Mouse (Mus musculus) cerebellum, adult 2 months (tissue): Measurements from ENCODE around the gene Wscd2. TPM values are rescaled to one million over a fixed set of nuclear protein-coding genes. Genes with fewer than 3 reads are reported as not detected.
A peak's percentile ranks its signal among the peaks of the same experiment; 100 is the strongest.

ENCODE experiments used
- DNase-seq, 2 experiments: peaks; one replicate each; pipeline ENCODE4 v3.0.0; 2021
- H3K27ac ChIP-seq: fragments of 200-500 bp; 2 replicates; pipeline ENCODE4 v1.5.1; 2012; ENCODE audit warnings: low read length, control low read depth, inconsistent platforms; ENCODE audit not compliant: insufficient read depth
- H3K27me3 ChIP-seq: fragments of 200-500 bp; 2 replicates; pipeline ENCODE4 v1.6.1; 2012; ENCODE audit warnings: inconsistent platforms, mild to moderate bottlenecking, low read length, moderate library complexity; ENCODE audit not compliant: control insufficient read depth, insufficient read depth
- H3K4me1 ChIP-seq: fragments of 200-500 bp; 2 replicates; pipeline ENCODE4 v1.6.1; 2011; ENCODE audit warnings: low read length; ENCODE audit not compliant: control insufficient read depth, insufficient read depth
- H3K4me3 ChIP-seq: fragments of 200-500 bp; replicated peaks from 2 replicates; pipeline ENCODE3; 2011; ENCODE audit warnings: mild to moderate bottlenecking, low read depth, low read length, control low read depth; ENCODE audit not compliant: insufficient read depth
- CTCF ChIP-seq: fragments of 200-500 bp; IDR thresholded peaks from 2 replicates; pipeline ENCODE4 v1.5.1; 2011; ENCODE audit warnings: low read depth, mild to moderate bottlenecking, control low read depth, low read length, moderate library complexity, borderline replicate concordance; ENCODE audit not compliant: insufficient read depth
- POLR2A ChIP-seq: fragments of 200-500 bp; IDR thresholded peaks from 2 replicates; pipeline ENCODE4 v1.6.1; 2011; ENCODE audit warnings: low read length, control low read depth, borderline replicate concordance; ENCODE audit not compliant: insufficient read depth
- WGBS: fragments of 180-500 bp; shearing (Covaris S2); methylation state at CpG from one replicate; pipeline ENCODE4 v1.1.7; 2018; 5-methylcytosine and 5-hydroxymethylcytosine counted together
- polyA plus RNA-seq: library from polyadenylated mRNA; depleted of rRNA; stranded (reverse); fragments of >200 nt; gene quantifications from 2 replicates; pipeline ENCODE4 v1.2.3, GENCODE M21; 2012

Gene Wscd2
- polyA plus RNA-seq, 1 experiment, result 113 TPM

GRCm38 (mm10) chr5:113555684-113556083 is 65.6 kb downstream of the Wscd2 start:
- Histone ChIP-seq H3K4me1 (peaks cover 90% of the 10 kb centered on the region), H3K27ac (peak overlapping the region; percentile 82), H3K4me3 (no peak overlapping the region), H3K27me3 (no peaks in the 10 kb centered on the region)
- DNase-seq, result peak; percentile 77 to 86
- no peak for TF ChIP-seq CTCF
- no peak for TF ChIP-seq POLR2A
- 6% methylated on average over 2 of the region's 2 CpGs for WGBS

GRCm38 (mm10) chr5:113558065-113558464 is 67.9 kb downstream of the Wscd2 start:
- H3K4me1 ChIP-seq, result peaks cover 88% of the 10 kb centered on the region
- WGBS, result 9% methylated on average over 8 of the region's 8 CpGs
- H3K4me3 ChIP-seq, result no peak overlapping the region
- H3K27me3 ChIP-seq, result no peaks in the 10 kb centered on the region
- TF ChIP-seq POLR2A (no peak), CTCF (no peak)
- H3K27ac ChIP-seq, result peak overlapping the region; percentile 54
- peak; percentile 65 to 76 for DNase-seq

GRCm38 (mm10) chr5:113559627-113560026 is 69.5 kb downstream of the Wscd2 start:
- no peak for DNase-seq
- no peak overlapping the region for H3K4me3 ChIP-seq
- no peaks in the 10 kb centered on the region for H3K27me3 ChIP-seq
- 9% methylated on average over 5 of the region's 5 CpGs for WGBS
- no peak for TF ChIP-seq POLR2A
- no peak for TF ChIP-seq CTCF
- H3K4me1 ChIP-seq, result peaks cover 88% of the 10 kb centered on the region
- H3K27ac ChIP-seq, result peak overlapping the region; percentile 0; the same call in 1 of the 2 replicates

- Histone ChIP-seq H3K27ac (peak overlapping the region; percentile 89), H3K27me3 (no peaks in the 10 kb centered on the region), H3K4me1 (peaks cover 76% of the 10 kb centered on the region), H3K4me3 (no peak overlapping the region)
- TF ChIP-seq POLR2A, result no peak
- TF ChIP-seq CTCF, result no peak
- WGBS, result 28% methylated on average over 4 of the region's 4 CpGs
- DNase-seq, result no peak
Measured at GRCm38 (mm10) chr5:113564463-113564862, 74.3 kb downstream of the Wscd2 start.

- H3K27me3 ChIP-seq, result no peaks in the 10 kb centered on the region
- WGBS, result 10% methylated on average over 10 of the region's 10 CpGs
- peak; percentile 78 to 91 for DNase-seq
- no peak for TF ChIP-seq POLR2A
- TF ChIP-seq CTCF, result no peak
- peaks cover 76% of the 10 kb centered on the region for H3K4me1 ChIP-seq
- peak overlapping the region; percentile 95 for H3K27ac ChIP-seq
- no peak overlapping the region for H3K4me3 ChIP-seq
Measured at GRCm38 (mm10) chr5:113565101-113565854, 75.1 kb downstream of the Wscd2 start.

- H3K4me1 ChIP-seq, result peaks cover 76% of the 10 kb centered on the region
- no peak for TF ChIP-seq POLR2A
- TF ChIP-seq CTCF, result no peak
- H3K4me3 ChIP-seq, result no peak overlapping the region
- DNase-seq, result peak in 1 of 2 experiments; percentile 60
- H3K27me3 ChIP-seq, result no peaks in the 10 kb centered on the region
- WGBS, result 16% methylated on average over 12 of the region's 12 CpGs
- H3K27ac ChIP-seq, result peak overlapping the region; percentile 95
Measured at GRCm38 (mm10) chr5:113565858-113566257, 75.7 kb downstream of the Wscd2 start.

GRCm38 (mm10) chr5:113570056-113570717 is 80.1 kb downstream of the Wscd2 start:
- WGBS, result 67% methylated on average over 7 of the region's 7 CpGs

GRCm38 (mm10) chr5:113577555-113577954 is 87.4 kb downstream of the Wscd2 start:
- 32% methylated on average over 7 of the region's 7 CpGs for WGBS
- Histone ChIP-seq H3K27me3 (no peaks in the 10 kb centered on the region), H3K27ac (peak overlapping the region; percentile 86), H3K4me3 (no peak overlapping the region), H3K4me1 (peaks cover 36% of the 10 kb centered on the region)
- TF ChIP-seq POLR2A, result no peak
- TF ChIP-seq CTCF, result no peak
- DNase-seq, result peak; percentile 58 to 59

More at GRCm38 (mm10) chr5:113570056-113570717, 80.1 kb downstream of the Wscd2 start:
- DNase-seq, result no peak
- Histone ChIP-seq H3K27ac (0 out of 2 replicates have a peak overlapping the region, but pooled peaks have one; percentile 24), H3K4me3 (no peak overlapping the region), H3K27me3 (no peaks in the 10 kb centered on the region), H3K4me1 (peaks cover 74% of the 10 kb centered on the region)
- TF ChIP-seq POLR2A (no peak), CTCF (no peak)
